ENCODE assay signal across 8 mouse cellular contexts in genomic region chr8:121949941-121950748, GRCm38 (mm10). TPM values are rescaled to one million over a fixed set of nuclear protein-coding genes. Genes with fewer than 3 reads are reported as not detected.
DNase-seq lines count a peak whose midpoint lies in the region; ATAC-seq and TF ChIP-seq lines count a peak whose summit lies in the region.

No protein-coding gene starts in this region.

- peak in 1 of 2 experiments; percentile 48; a peak in 2 of 4 replicates for TF ChIP-seq POLR2A in MEL (IDR thresholded peaks at IDR 0.05; ENCODE audit: control insufficient read depth in 1 of 2, insufficient read depth in 1 of 2, low read depth in 1 of 2, low read length in 2 of 2, poor library complexity in 1 of 2)
- TF ChIP-seq POLR2A in cerebellum, adult 2 months (IDR thresholded peaks at IDR 0.05; ENCODE audit: borderline replicate concordance, insufficient read depth, low read length) = peak; percentile 79

- H3K9me3 ChIP-seq in MEL (replicated peaks; ENCODE audit: insufficient read depth, low read length) = no peaks in the 10 kb centered on the region
- H3K9me3 ChIP-seq in forebrain, postnatal 0 days (ENCODE audit: low read length) = no peaks in the 10 kb centered on the region
- H3K9me3 ChIP-seq in lung, embryonic 15.5 days = no peaks in the 10 kb centered on the region

- peak; percentile 99 for DNase-seq in MEL (ENCODE audit: low read depth, low spot score)
- peak; percentile 99 for DNase-seq in cerebellum, adult 2 months
- DNase-seq in forebrain, postnatal 0 days = peak; percentile 100
- peak; percentile 99 for DNase-seq in heart, postnatal 4 days
- DNase-seq in layer of hippocampus, adult 8-10 months (ENCODE audit: low spot score in 2 of 2) = peak; percentile 98 to 99
- DNase-seq in ovary, adult 18-20 months (ENCODE audit: low spot score) = peak; percentile 97
- DNase-seq in thymus, postnatal 0 days (ENCODE audit: low spot score) = peak; percentile 99

- H3K4me3 ChIP-seq in MEL (ENCODE audit: control insufficient read depth in 1 of 2, insufficient read depth in 1 of 2, low read depth in 2 of 2, low read length in 2 of 2) = peak overlapping the region; percentile 31 to 73
- peak overlapping the region; percentile 74 for H3K4me3 ChIP-seq in cerebellum, adult 2 months (replicated peaks; ENCODE audit: insufficient read depth, low read depth, low read length)
- H3K4me3 ChIP-seq in forebrain, postnatal 0 days (ENCODE audit: low read depth, low read length) = peak overlapping the region; percentile 68
- H3K4me3 ChIP-seq in lung, embryonic 15.5 days = peak overlapping the region; percentile 62

- peaks cover 3 to 44% of the 10 kb centered on the region in 2 experiments; a peak in 3 of 4 replicates for H3K4me1 ChIP-seq in MEL (ENCODE audit: control insufficient read depth in 1 of 2, insufficient read depth in 2 of 2, low read length in 2 of 2)
- H3K4me1 ChIP-seq in cerebellum, adult 2 months (ENCODE audit: control insufficient read depth, insufficient read depth, low read length) = peaks cover 14% of the 10 kb centered on the region
- peaks cover 17% of the 10 kb centered on the region for H3K4me1 ChIP-seq in forebrain, postnatal 0 days (ENCODE audit: insufficient read depth)
- H3K4me1 ChIP-seq in lung, embryonic 15.5 days = peaks cover 51% of the 10 kb centered on the region

- H3K27ac ChIP-seq in MEL (ENCODE audit: control insufficient read depth, low read depth, low read length) = peak overlapping the region; percentile 98
- peak overlapping the region; percentile 92 for H3K27ac ChIP-seq in cerebellum, adult 2 months (ENCODE audit: insufficient read depth, low read length)
- peak overlapping the region; percentile 97 for H3K27ac ChIP-seq in forebrain, postnatal 0 days (ENCODE audit: low read depth, low read length)
- H3K27ac ChIP-seq in lung, embryonic 15.5 days = peak overlapping the region; percentile 96

- H3K79me2 ChIP-seq in MEL (ENCODE audit: control insufficient read depth, insufficient read depth, low read length, poor library complexity) = peaks cover 25% of the 10 kb centered on the region

- peaks cover 0 to 41% of the 10 kb centered on the region in 2 experiments; a peak in 2 of 4 replicates for H3K36me3 ChIP-seq in MEL (ENCODE audit: control insufficient read depth in 1 of 2, insufficient read depth in 2 of 2, low read length in 2 of 2)
- H3K36me3 ChIP-seq in forebrain, postnatal 0 days (ENCODE audit: insufficient read depth) = no peaks in the 10 kb centered on the region
- peaks cover 15% of the 10 kb centered on the region; the same call in 1 of the 2 replicates for H3K36me3 ChIP-seq in lung, embryonic 15.5 days

- H3K4me2 ChIP-seq in forebrain, postnatal 0 days (ENCODE audit: low read depth) = peak overlapping the region; percentile 93
- peak overlapping the region; percentile 75 for H3K4me2 ChIP-seq in lung, embryonic 15.5 days

- ATAC-seq in forebrain, postnatal 0 days = peak; percentile 96
- peak; percentile 95 for ATAC-seq in lung, embryonic 15.5 days (ENCODE audit: borderline replicate concordance, extremely low read depth, low FRiP score, low TSS enrichment)

- peak overlapping the region; percentile 87 for H3K9ac ChIP-seq in MEL (ENCODE audit: control insufficient read depth, low read depth, low read length, poor library complexity, severe bottlenecking)
- peak overlapping the region; percentile 91 for H3K9ac ChIP-seq in forebrain, postnatal 0 days
- H3K9ac ChIP-seq in lung, embryonic 15.5 days = peak overlapping the region; percentile 87

- H3K27me3 ChIP-seq in MEL (ENCODE audit: control insufficient read depth in 1 of 2, insufficient read depth in 2 of 2, low read length in 2 of 2) = no peaks in the 10 kb centered on the region
- H3K27me3 ChIP-seq in cerebellum, adult 2 months (ENCODE audit: control insufficient read depth, insufficient read depth, low read length) = no peaks in the 10 kb centered on the region
- no peaks in the 10 kb centered on the region for H3K27me3 ChIP-seq in forebrain, postnatal 0 days (ENCODE audit: insufficient read depth, low read length)
- no peaks in the 10 kb centered on the region for H3K27me3 ChIP-seq in lung, embryonic 15.5 days

- no peak for TF ChIP-seq RAD21 in MEL (IDR thresholded peaks at IDR 0.05; ENCODE audit: low read depth, low read length)

- TF ChIP-seq CTCF in MEL (IDR thresholded peaks at IDR 0.05 in 2 of 3, conservative IDR thresholded peaks at IDR 0.05 in 1 of 3; ENCODE audit: control insufficient read depth in 1 of 3, insufficient read depth in 1 of 3, low read depth in 2 of 3, low read length in 3 of 3, poor library complexity in 1 of 3, severe bottlenecking in 1 of 3) = no peak
- TF ChIP-seq CTCF in cerebellum, adult 2 months (IDR thresholded peaks at IDR 0.05; ENCODE audit: borderline replicate concordance, insufficient read depth, low read depth, low read length) = no peak
- TF ChIP-seq CTCF in forebrain, postnatal 0 days (IDR thresholded peaks at IDR 0.05; ENCODE audit: low read depth) = no peak

- under 1% methylated on average over 66 of the region's 66 CpGs for WGBS in cerebellum, adult 2 months
- 2% methylated on average over 54 of the region's 66 CpGs for WGBS in forebrain, postnatal 0 days
- WGBS in lung, embryonic 15.5 days = under 1% methylated on average over 66 of the region's 66 CpGs

- TF ChIP-seq EP300 in MEL (IDR thresholded peaks at IDR 0.05; ENCODE audit: low read depth in 1 of 2, low read length in 2 of 2) = peak in 1 of 2 experiments; percentile 33; a peak in 2 of 4 replicates

TF ChIP-seq in MEL, 35 proteins besides CTCF, POLR2A, EP300 and RAD21 (continues in another document):
- TF ChIP-seq GATA1 (IDR thresholded peaks at IDR 0.05; ENCODE audit: low read depth, low read length) (peak; percentile 20; the same call in 1 of the 2 replicates), ZMIZ1 (IDR thresholded peaks at IDR 0.05; ENCODE audit: low read depth, low read length) (no peak; the same call in 1 of the 2 replicates), CHD2 (IDR thresholded peaks at IDR 0.05; ENCODE audit: low read length) (peak; percentile 96), CHD1 (IDR thresholded peaks at IDR 0.05; ENCODE audit: low read depth, low read length) (no peak), BHLHE40 (IDR thresholded peaks at IDR 0.05; ENCODE audit: borderline replicate concordance, low read depth, low read length) (no peak), SIN3A (IDR thresholded peaks at IDR 0.05; ENCODE audit: low read length) (peak; percentile 92), JUND (IDR thresholded peaks at IDR 0.05; ENCODE audit: low read depth, low read length) (no peak), POLR2AphosphoS2 (IDR thresholded peaks at IDR 0.05; ENCODE audit: low read length) (no peak), USF2 (IDR thresholded peaks at IDR 0.05; ENCODE audit: borderline replicate concordance in 1 of 2, insufficient read depth in 1 of 2, low read depth in 1 of 2, low read length in 2 of 2) (no peak), USF1 (IDR thresholded peaks at IDR 0.05; ENCODE audit: low read depth, low read length) (peak; percentile 48; the same call in 1 of the 2 replicates), NELFE (IDR thresholded peaks at IDR 0.05; ENCODE audit: low read depth, low read length) (peak; percentile 71; the same call in 1 of the 2 replicates), MEF2A (IDR thresholded peaks at IDR 0.05; ENCODE audit: extremely low read depth, insufficient replicate concordance, low read depth, low read length, poor library complexity, severe bottlenecking) (peak; percentile 68; the same call in 1 of the 2 replicates), ZKSCAN1 (IDR thresholded peaks at IDR 0.05; ENCODE audit: low read depth, low read length) (no peak), ELF1 (IDR thresholded peaks at IDR 0.05; ENCODE audit: low read depth, low read length) (peak; percentile 91)

RNA-seq across cellular contexts. Expression of gene Banp, which starts 0.6 kb away (rescaled TPM):
- total RNA-seq in MEL (2012; rRNA removed) = 19.2 and 20.8 TPM in 2 replicates
- polyA plus RNA-seq in MEL (2012; ENCODE audit: insufficient read depth in 1 of 2, insufficient read length in 2 of 2, low read depth in 1 of 2, low replicate concordance in 2 of 2, missing spikeins in 1 of 2) = 10 to 100 TPM in 1 of 2 experiments, not detected in 1; 28.4 TPM
- polyA plus RNA-seq in cerebellum, adult 2 months (2012; rRNA removed) = 64.3 and 67.1 TPM in 2 replicates
- 37.9 and 44.1 TPM in 2 replicates for total RNA-seq in forebrain, postnatal 0 days (2014; rRNA removed)
- 29.3 and 30.0 TPM in 2 replicates for polyA plus RNA-seq in forebrain, postnatal 0 days (2015; fragmentation: Nextera tagmentation; extraction: Ambion mirVana)
- total RNA-seq in heart, postnatal 4 days (2021) = 10 to 100 TPM in 1 of 2 experiments, 1 to 10 TPM in 1; 9.1 to 10.3 TPM
- 10 to 100 TPM; 25.1 to 66.1 (median 45.2) TPM for total RNA-seq in layer of hippocampus, adult 8-10 months (2022)
- 40.2 and 50.4 TPM in 2 replicates for polyA plus RNA-seq in lung, embryonic 15.5 days (2015; fragmentation: Nextera tagmentation; extraction: Ambion mirVana)
- 29.4 and 38.9 TPM in 2 replicates for polyA plus RNA-seq in thymus, postnatal 0 days (2015; fragmentation: Nextera tagmentation; extraction: Ambion mirVana)

RNA-seq across cellular contexts. Expression of gene Car5a, which starts 5.4 kb away (rescaled TPM):
- not detected in 2 replicates for total RNA-seq in MEL (2012; rRNA removed)
- polyA plus RNA-seq in MEL (2012; ENCODE audit: insufficient read depth in 1 of 2, insufficient read length in 2 of 2, low read depth in 1 of 2, low replicate concordance in 2 of 2, missing spikeins in 1 of 2) = under 1 TPM in 1 of 2 experiments, not detected in 1; 0.08 TPM
- 0.44 and 0.59 TPM in 2 replicates for polyA plus RNA-seq in cerebellum, adult 2 months (2012; rRNA removed)
- total RNA-seq in forebrain, postnatal 0 days (2014; rRNA removed) = 0.23 TPM in 1 of 2 replicates, not detected in the other
- polyA plus RNA-seq in forebrain, postnatal 0 days (2015; fragmentation: Nextera tagmentation; extraction: Ambion mirVana) = 0.48 and 0.52 TPM in 2 replicates
- not detected for total RNA-seq in heart, postnatal 4 days (2021)
- under 1 TPM in 1 of 4 experiments, not detected in 3; 0.41 TPM for total RNA-seq in layer of hippocampus, adult 8-10 months (2022)
- polyA plus RNA-seq in lung, embryonic 15.5 days (2015; fragmentation: Nextera tagmentation; extraction: Ambion mirVana) = not detected in 2 replicates
- polyA plus RNA-seq in thymus, postnatal 0 days (2015; fragmentation: Nextera tagmentation; extraction: Ambion mirVana) = 0.13 and 0.22 TPM in 2 replicates

RNA-seq across cellular contexts. Expression of gene Slc7a5, which starts 42.7 kb away (rescaled TPM):
- total RNA-seq in MEL (2012; rRNA removed) = 108 and 164 TPM in 2 replicates
- 100 to 1,000 TPM in 1 of 2 experiments, 10 to 100 TPM in 1; 55.0 to 263 TPM for polyA plus RNA-seq in MEL (2012; ENCODE audit: insufficient read depth in 1 of 2, insufficient read length in 2 of 2, low read depth in 1 of 2, low replicate concordance in 2 of 2, missing spikeins in 1 of 2)
- 70.7 and 78.0 TPM in 2 replicates for polyA plus RNA-seq in cerebellum, adult 2 months (2012; rRNA removed)
- total RNA-seq in forebrain, postnatal 0 days (2014; rRNA removed) = 58.1 and 99.4 TPM in 2 replicates
- polyA plus RNA-seq in forebrain, postnatal 0 days (2015; fragmentation: Nextera tagmentation; extraction: Ambion mirVana) = 64.7 and 67.9 TPM in 2 replicates
- total RNA-seq in heart, postnatal 4 days (2021) = 10 to 100 TPM; 21.5 to 24.5 TPM
- 10 to 100 TPM; 52.0 to 66.6 (median 61.8) TPM for total RNA-seq in layer of hippocampus, adult 8-10 months (2022)
- polyA plus RNA-seq in lung, embryonic 15.5 days (2015; fragmentation: Nextera tagmentation; extraction: Ambion mirVana) = 14.8 and 15.5 TPM in 2 replicates
- 15.0 and 16.7 TPM in 2 replicates for polyA plus RNA-seq in thymus, postnatal 0 days (2015; fragmentation: Nextera tagmentation; extraction: Ambion mirVana)

Comparison
In these comparisons a context has a peak if more than half of its experiments do, and no peak if none do; other contexts are left out.
1. Peak in every context shown above with its lines: DNase-seq, ATAC-seq, H3K4me3 ChIP-seq and H3K27ac ChIP-seq.